Mouse (Mus musculus) ES-Bruce4 (cell line): ENCODE results near the gene Tspyl1.

ENCODE experiments used
- CTCF ChIP-seq: IDR thresholded peaks from one replicate; pipeline ENCODE4 v1.8.1; 2011; ENCODE audit warnings: low read depth, low read length
- POLR2A ChIP-seq: IDR thresholded peaks from one replicate; pipeline ENCODE4 v1.8.1; 2011; ENCODE audit warnings: low read length; ENCODE audit not compliant: insufficient read depth

GRCm38 (mm10) chr10:34249594-34249993 is 32.4 kb upstream of the Tspyl1 start:
- TF ChIP-seq CTCF: no peak
- no peak for TF ChIP-seq POLR2A
